Mouse (Mus musculus) embryonic facial prominence, embryonic 12.5 days (tissue): ENCODE measurements at regions not wholly inside any gene's neighbourhood (a gene's known extent, or its start where the extent isn't known, plus 50 kb on each side); places are given as distances from the start of the nearest gene placed in this dataset.

Experiments used
- ATAC-seq: fragments of 200-750 bp; cut with Nextera tagmentation; 2 replicates; pipeline ENCODE4 v1.8.0; 2017; ENCODE audit not compliant: insufficient number of reproducible peaks, insufficient read depth, low FRiP score, low TSS enrichment
- H3K27ac ChIP-seq: fragments of 300-500 bp; sonication (generic); 2 replicates; pipeline ENCODE4 v1.5.1; 2016; ENCODE audit warnings: mild to moderate bottlenecking
- H3K27me3 ChIP-seq: fragments of 300-500 bp; sonication (generic); 2 replicates; pipeline ENCODE4 v1.6.1; 2016; ENCODE audit warnings: mild to moderate bottlenecking, moderate library complexity
- H3K36me3 ChIP-seq: fragments of 300-500 bp; sonication (generic); 2 replicates; pipeline ENCODE4 v1.6.1; 2016; ENCODE audit warnings: mild to moderate bottlenecking
- H3K4me1 ChIP-seq: fragments of 300-500 bp; sonication (generic); 2 replicates; pipeline ENCODE4 v1.6.1; 2016
- H3K4me2 ChIP-seq: fragments of 300-500 bp; sonication (generic); replicated peaks from 2 replicates; pipeline ENCODE4 v1.6.1; 2016; ENCODE audit warnings: mild to moderate bottlenecking, moderate library complexity
- H3K4me3 ChIP-seq: fragments of 300-500 bp; sonication (generic); 2 replicates; pipeline ENCODE4 v1.5.1; 2016; ENCODE audit warnings: mild to moderate bottlenecking
- H3K9ac ChIP-seq: fragments of 300-500 bp; sonication (generic); 2 replicates; pipeline ENCODE4 v1.6.1; 2016; ENCODE audit warnings: mild to moderate bottlenecking, moderate library complexity
- H3K9me3 ChIP-seq: fragments of 300-500 bp; sonication (generic); 2 replicates; pipeline ENCODE4 v1.6.1; 2016; ENCODE audit warnings: mild to moderate bottlenecking, moderate library complexity
- WGBS: fragments of 180-500 bp; shearing (Covaris S2); methylation state at CpG from one replicate; pipeline ENCODE4 v1.1.7; 2016; 5-methylcytosine and 5-hydroxymethylcytosine counted together

GRCm38 (mm10) chr2:173843671-173844070 is 106.4 kb downstream of the Vapb start:
- no peak overlapping the region for H3K9ac ChIP-seq
- 90% methylated on average over 2 of the region's 2 CpGs for WGBS
- no peak overlapping the region for H3K4me3 ChIP-seq
- no peak for ATAC-seq
- peaks cover 10% of the 10 kb centered on the region for H3K4me1 ChIP-seq
- no peaks in the 10 kb centered on the region for H3K9me3 ChIP-seq
- no peaks in the 10 kb centered on the region for H3K27me3 ChIP-seq
- no peaks in the 10 kb centered on the region for H3K36me3 ChIP-seq
- no peak overlapping the region for H3K4me2 ChIP-seq
- H3K27ac ChIP-seq, result no peak overlapping the region

DNA sequence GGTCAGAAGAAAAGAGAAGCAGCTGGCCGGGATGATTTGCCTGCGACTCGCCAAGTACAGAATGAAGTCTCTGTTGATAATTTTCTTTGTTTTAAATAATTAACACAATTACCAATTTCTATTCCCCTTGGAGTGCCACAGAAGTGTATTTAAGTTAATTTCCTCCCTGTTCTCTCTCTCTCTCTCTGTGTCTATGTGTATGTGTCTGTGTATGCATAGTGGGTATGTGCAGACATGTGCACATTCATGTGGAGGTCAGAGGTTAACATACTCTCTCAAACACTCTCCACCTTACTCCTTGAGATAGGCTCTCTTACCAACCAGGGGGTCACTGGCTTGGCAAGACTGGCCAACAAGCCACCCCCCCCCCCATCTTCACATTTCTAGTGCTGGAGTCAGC is 107.2 kb downstream of the Vapb start:
- H3K27ac ChIP-seq, result no peak overlapping the region
- no peak for ATAC-seq

DNA sequence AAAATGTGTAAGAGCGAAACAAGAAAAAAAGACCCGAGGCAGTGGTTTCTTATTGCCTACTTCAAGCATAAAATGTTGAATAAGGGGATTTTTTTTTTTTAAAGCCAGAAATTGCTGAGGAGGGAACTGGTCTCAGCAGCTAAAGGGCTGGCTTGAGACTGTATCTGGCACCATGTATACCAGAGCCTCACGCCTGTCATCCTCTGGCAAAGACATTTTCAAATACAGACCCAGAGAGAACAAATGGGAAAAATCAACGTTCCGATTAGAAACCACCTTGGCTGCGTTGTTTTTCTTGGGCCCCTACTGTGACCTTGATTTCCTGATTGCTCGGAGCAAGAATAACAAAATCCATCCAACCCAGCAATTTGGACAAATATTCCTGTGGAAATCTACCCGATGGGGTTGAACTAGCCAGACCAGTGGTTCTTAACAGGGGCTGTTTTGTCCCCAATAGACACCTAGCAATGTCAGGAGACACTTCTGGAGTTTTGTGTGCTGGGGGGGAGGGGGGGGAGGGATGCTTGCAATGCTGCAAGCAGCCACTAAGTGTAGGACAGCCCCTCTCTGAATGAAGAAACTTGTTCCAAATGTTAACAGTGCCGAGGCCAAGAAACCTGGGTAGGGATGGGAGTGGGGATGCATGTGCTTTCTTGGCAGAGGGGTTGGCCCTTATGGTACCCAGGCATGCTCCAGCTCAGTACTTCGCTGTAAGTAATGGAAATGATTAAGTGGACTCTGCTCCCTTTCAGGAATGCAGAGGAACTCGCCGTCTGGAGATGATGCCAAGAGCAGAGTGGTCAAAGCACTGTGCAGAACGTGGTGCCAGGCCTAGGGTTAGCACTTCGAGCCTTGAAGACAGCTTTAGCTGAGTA is 108.1 kb downstream of the Vapb start:
- H3K4me2 ChIP-seq, result no peak overlapping the region
- H3K9ac ChIP-seq, result no peak overlapping the region
- no peaks in the 10 kb centered on the region for H3K27me3 ChIP-seq
- H3K9me3 ChIP-seq, result no peaks in the 10 kb centered on the region
- 51% methylated on average over 14 of the region's 14 CpGs for WGBS
- peaks cover 10% of the 10 kb centered on the region for H3K4me1 ChIP-seq
- no peak overlapping the region for H3K4me3 ChIP-seq
- no peak for ATAC-seq
- H3K36me3 ChIP-seq, result no peaks in the 10 kb centered on the region
- peak overlapping the region; percentile 37; the same call in 1 of the 2 replicates for H3K27ac ChIP-seq

More for the DNA sequence above, 107.2 kb downstream of the Vapb start:
- Histone ChIP-seq H3K9ac (no peak overlapping the region), H3K4me2 (no peak overlapping the region), H3K4me3 (no peak overlapping the region), H3K4me1 (peaks cover 10% of the 10 kb centered on the region), H3K9me3 (no peaks in the 10 kb centered on the region), H3K27me3 (no peaks in the 10 kb centered on the region), H3K36me3 (no peaks in the 10 kb centered on the region)
- 65% methylated on average over 3 of the region's 3 CpGs for WGBS

DNA sequence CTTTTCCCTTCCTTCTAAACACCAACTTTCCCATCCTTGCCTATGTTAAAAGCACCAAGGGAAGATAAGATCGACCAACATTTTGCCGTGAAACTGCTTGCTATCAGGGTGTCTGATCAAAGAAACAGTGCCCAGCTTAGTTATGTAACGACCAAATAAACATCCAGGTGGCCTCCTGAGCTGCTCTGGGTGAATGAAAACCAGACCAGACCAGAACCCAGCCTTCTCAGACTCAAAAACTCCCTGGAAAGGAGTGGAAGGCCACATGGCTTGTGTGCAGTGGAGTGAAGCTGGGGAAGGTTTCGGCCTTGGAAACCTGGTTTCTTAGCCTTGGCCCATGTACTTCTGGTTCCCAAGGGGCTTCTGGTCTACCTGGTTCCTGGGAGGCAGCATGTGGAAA is 113.7 kb downstream of the Vapb start:
- 60% methylated on average over 4 of the region's 4 CpGs for WGBS

GRCm38 (mm10) chr2:173854172-173854723 is 116.9 kb downstream of the Vapb start:
- 69% methylated on average over 13 of the region's 13 CpGs for WGBS
- no peaks in the 10 kb centered on the region for H3K9me3 ChIP-seq
- H3K4me1 ChIP-seq, result peaks cover 6% of the 10 kb centered on the region; the same call in 1 of the 2 replicates
- ATAC-seq, result no peak
- H3K9ac ChIP-seq, result no peak overlapping the region
- no peak overlapping the region for H3K27ac ChIP-seq
- no peaks in the 10 kb centered on the region for H3K27me3 ChIP-seq
- H3K4me2 ChIP-seq, result no peak overlapping the region
- H3K4me3 ChIP-seq, result no peak overlapping the region
- no peaks in the 10 kb centered on the region for H3K36me3 ChIP-seq

More for the DNA sequence above, 113.7 kb downstream of the Vapb start:
- no peak overlapping the region for H3K4me2 ChIP-seq
- peaks cover 6% of the 10 kb centered on the region; the same call in 1 of the 2 replicates for H3K4me1 ChIP-seq
- ATAC-seq, result no peak
- H3K27ac ChIP-seq, result no peak overlapping the region
- H3K4me3 ChIP-seq, result no peak overlapping the region
- H3K9ac ChIP-seq, result no peak overlapping the region
- H3K27me3 ChIP-seq, result no peaks in the 10 kb centered on the region
- H3K9me3 ChIP-seq, result no peaks in the 10 kb centered on the region
- H3K36me3 ChIP-seq, result no peaks in the 10 kb centered on the region

DNA sequence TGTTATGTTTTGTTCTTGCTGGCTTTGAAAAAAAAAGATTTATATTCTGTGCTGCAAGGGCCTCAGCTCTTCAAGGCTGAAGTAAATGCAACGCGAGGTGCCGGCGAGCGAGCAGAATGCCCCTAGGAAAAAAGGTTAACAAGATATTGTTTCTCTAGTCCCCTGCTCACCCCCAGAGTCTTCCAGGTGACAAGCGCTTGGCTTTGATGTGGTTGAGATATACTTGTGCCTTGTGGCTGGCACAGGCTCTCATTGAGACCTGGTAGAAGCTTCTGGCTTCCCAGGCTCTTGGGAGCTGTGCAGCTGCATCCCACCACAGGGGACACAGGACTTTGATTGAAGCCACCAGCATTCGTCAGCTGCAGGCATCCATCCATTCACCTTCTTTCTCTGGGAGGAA is 117.5 kb downstream of the Vapb start:
- Histone ChIP-seq H3K36me3 (no peaks in the 10 kb centered on the region), H3K9ac (no peak overlapping the region), H3K27me3 (no peaks in the 10 kb centered on the region), H3K9me3 (no peaks in the 10 kb centered on the region), H3K4me1 (peaks cover 6% of the 10 kb centered on the region; the same call in 1 of the 2 replicates), H3K4me2 (no peak overlapping the region), H3K4me3 (no peak overlapping the region), H3K27ac (no peak overlapping the region)
- ATAC-seq, result no peak
- 53% methylated on average over 7 of the region's 7 CpGs for WGBS

GRCm38 (mm10) chr2:173855296-173855695 is 118.0 kb downstream of the Vapb start:
- Histone ChIP-seq H3K27ac (no peak overlapping the region), H3K4me3 (no peak overlapping the region), H3K4me1 (peaks cover 6% of the 10 kb centered on the region; the same call in 1 of the 2 replicates), H3K27me3 (no peaks in the 10 kb centered on the region), H3K9ac (no peak overlapping the region), H3K4me2 (no peak overlapping the region), H3K36me3 (no peaks in the 10 kb centered on the region), H3K9me3 (no peaks in the 10 kb centered on the region)
- no peak for ATAC-seq
- WGBS, result 53% methylated on average over 4 of the region's 4 CpGs

GRCm38 (mm10) chr2:173857006-173857405 is 119.7 kb downstream of the Vapb start:
- Histone ChIP-seq H3K4me2 (no peak overlapping the region), H3K27me3 (no peaks in the 10 kb centered on the region), H3K9me3 (no peaks in the 10 kb centered on the region), H3K9ac (no peak overlapping the region), H3K4me3 (no peak overlapping the region), H3K36me3 (no peaks in the 10 kb centered on the region), H3K4me1 (peaks cover 6% of the 10 kb centered on the region; the same call in 1 of the 2 replicates), H3K27ac (no peak overlapping the region)
- WGBS, result 86% methylated on average over 6 of the region's 6 CpGs
- no peak for ATAC-seq

GRCm38 (mm10) chr2:173873048-173873447 is 135.7 kb downstream of the Vapb start:
- no peak overlapping the region for H3K4me3 ChIP-seq
- H3K9me3 ChIP-seq, result no peaks in the 10 kb centered on the region
- no peaks in the 10 kb centered on the region for H3K4me1 ChIP-seq
- no peak overlapping the region for H3K9ac ChIP-seq
- 87% methylated on average over 3 of the region's 3 CpGs for WGBS
- no peak for ATAC-seq
- H3K27ac ChIP-seq, result no peak overlapping the region
- no peaks in the 10 kb centered on the region for H3K27me3 ChIP-seq
- no peaks in the 10 kb centered on the region for H3K36me3 ChIP-seq
- no peak overlapping the region for H3K4me2 ChIP-seq
